Mouse (Mus musculus) brain, embryonic 14.5 days (tissue): ENCODE measurements at regions not wholly inside any gene's neighbourhood (a gene's known extent, or its start where the extent isn't known, plus 50 kb on each side); places are given as distances from the start of the nearest gene placed in this dataset.

ENCODE experiments used
- CTCF ChIP-seq: fragments of 200-500 bp; IDR thresholded peaks from 2 replicates; pipeline ENCODE4 v1.5.1; 2012; ENCODE audit warnings: inconsistent platforms, mild to moderate bottlenecking, moderate library complexity, borderline replicate concordance; ENCODE audit not compliant: insufficient read depth, insufficient read length; ENCODE audit errors: extremely low read depth
- POLR2A ChIP-seq: fragments of 200-500 bp; IDR thresholded peaks from 2 replicates; pipeline ENCODE4 v1.6.1; 2012; ENCODE audit warnings: mild to moderate bottlenecking, inconsistent platforms, borderline replicate concordance; ENCODE audit not compliant: poor library complexity, insufficient read depth, insufficient read length, severe bottlenecking; ENCODE audit errors: extremely low read depth

DNA sequence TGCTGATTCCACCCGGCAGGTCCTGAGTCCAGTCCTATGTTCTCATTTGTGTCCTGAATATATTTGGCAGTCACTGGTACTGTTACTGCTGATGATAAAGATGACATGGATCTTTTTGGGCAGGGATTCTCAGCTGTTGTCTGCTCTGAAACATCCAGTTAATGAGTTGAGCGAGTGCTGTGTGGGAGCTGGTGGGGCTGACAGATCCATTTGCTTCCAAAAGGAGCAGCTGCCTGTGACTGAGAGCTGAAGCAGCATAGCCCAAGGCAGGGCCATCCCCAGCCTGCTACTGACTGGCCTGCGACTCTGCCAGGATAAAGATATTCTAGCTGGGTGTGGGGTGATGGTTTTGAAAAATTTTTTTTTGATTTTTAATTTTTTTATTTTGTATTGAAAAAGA lies 200.3 kb upstream of the Gm11042 start:
- no peak for TF ChIP-seq POLR2A
- no peak for TF ChIP-seq CTCF
